Mouse (Mus musculus) neural tube, embryonic 14.5 days (tissue): ENCODE results near the gene Rundc3a. TPM values are rescaled to one million over a fixed set of nuclear protein-coding genes. Genes with fewer than 3 reads are reported as not detected.
"Not testable (repeated sequence)": the region's sequence is repeated elsewhere in the genome, so short reads cannot be mapped to it uniquely, and the experiment has no call there.

Experiments
- ATAC-seq: fragments of 200-750 bp; cut with Nextera tagmentation; 2 replicates; pipeline ENCODE4 v1.8.0; 2017; ENCODE audit warnings: low read depth, mild to moderate bottlenecking, moderate TSS enrichment, moderate library complexity
- H3K27ac ChIP-seq: fragments of 300-500 bp; sonication (generic); 2 replicates; pipeline ENCODE4 v1.5.1; 2014; ENCODE audit warnings: low read depth, mild to moderate bottlenecking, control low read depth, low read length, moderate library complexity, mixed read lengths
- H3K27me3 ChIP-seq: fragments of 300-500 bp; sonication (generic); 2 replicates; pipeline ENCODE4 v1.6.1; 2014; ENCODE audit warnings: low read length; ENCODE audit not compliant: control insufficient read depth, insufficient read depth
- H3K36me3 ChIP-seq: fragments of 300-500 bp; sonication (generic); 2 replicates; pipeline ENCODE4 v1.6.1; 2014; ENCODE audit warnings: low read length, mixed read lengths; ENCODE audit not compliant: control insufficient read depth, insufficient read depth
- H3K4me1 ChIP-seq: fragments of 300-500 bp; sonication (generic); 2 replicates; pipeline ENCODE4 v1.6.1; 2014; ENCODE audit warnings: low read length; ENCODE audit not compliant: control insufficient read depth, insufficient read depth
- H3K4me2 ChIP-seq: fragments of 300-500 bp; sonication (generic); 2 replicates; pipeline ENCODE4 v1.6.1; 2014; ENCODE audit warnings: mild to moderate bottlenecking, low read depth, low read length, control low read depth
- H3K4me3 ChIP-seq: fragments of 300-500 bp; sonication (generic); 2 replicates; pipeline ENCODE4 v1.5.1; 2014; ENCODE audit warnings: low read depth, low read length, control low read depth, mixed read lengths
- H3K9ac ChIP-seq: fragments of 300-500 bp; sonication (generic); replicated peaks from 2 replicates; pipeline ENCODE4 v1.6.1; 2014; ENCODE audit warnings: low read depth, mild to moderate bottlenecking, control low read depth, low read length, mixed read lengths
- H3K9me3 ChIP-seq: fragments of 300-500 bp; sonication (generic); 2 replicates; pipeline ENCODE4 v1.6.1; 2016; ENCODE audit warnings: low read length; ENCODE audit not compliant: control insufficient read depth
- WGBS: fragments of 180-500 bp; shearing (Covaris S2); extraction: QIAGEN DNeasy Blood & Tissue Kit; methylation state at CpG from one replicate; pipeline ENCODE4 v1.1.7; 2014; 5-methylcytosine and 5-hydroxymethylcytosine counted together
- polyA plus RNA-seq: library from polyadenylated mRNA; unstranded; fragments of >200 nt; fragmentation: Nextera tagmentation; extraction: Ambion mirVana; gene quantifications from 2 replicates; pipeline ENCODE4 v1.2.1, GENCODE M21; 2014

The Rundc3a gene
- polyA plus RNA-seq, 1 experiment from 2014 or later = 115 TPM

DNA sequence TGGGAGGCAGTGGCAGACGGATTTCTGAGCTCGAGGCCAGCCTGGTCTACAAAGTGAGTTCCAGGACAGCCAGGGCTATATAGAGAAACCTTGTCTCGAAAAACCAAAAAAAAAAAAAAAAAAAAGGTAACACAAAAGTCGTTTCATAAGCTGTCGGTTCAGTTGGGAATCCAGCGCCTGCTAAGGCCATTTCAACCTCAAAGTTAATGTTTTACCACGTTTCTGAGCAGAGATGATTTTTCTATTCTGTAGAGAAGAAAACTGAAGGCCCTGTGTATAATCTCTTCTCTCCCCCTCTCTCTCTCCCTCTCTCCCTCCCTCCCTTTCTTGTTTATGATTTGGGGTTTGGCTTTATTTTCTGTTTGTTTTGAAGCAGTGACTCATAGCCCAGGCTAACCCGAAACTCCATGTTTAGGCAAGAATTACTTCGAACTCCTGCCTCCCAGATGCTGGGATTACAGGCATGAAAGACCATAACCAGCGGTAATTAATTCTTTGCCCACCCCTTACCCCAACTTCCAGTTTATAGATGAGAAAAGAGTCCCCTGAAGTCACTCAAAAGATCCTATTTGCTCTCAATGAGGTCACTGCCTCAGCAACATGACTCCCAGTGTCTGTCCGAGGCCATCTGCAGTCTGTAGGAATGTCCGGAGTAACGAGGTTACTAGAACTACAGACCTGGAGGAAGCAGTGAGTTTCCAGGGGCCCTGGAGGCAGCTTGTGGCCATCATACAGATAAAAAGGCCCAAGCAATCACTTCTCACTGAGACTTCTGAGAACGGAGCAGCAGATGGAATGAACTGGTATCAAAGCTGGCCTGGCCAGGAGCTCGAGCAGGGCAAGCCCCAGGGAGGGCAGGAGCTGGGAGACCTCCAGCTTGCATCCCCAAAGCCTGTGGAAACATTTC is 15.9 kb downstream of the Rundc3a start:
- H3K4me2 ChIP-seq = peak overlapping the region; percentile 90
- H3K27me3 ChIP-seq = no peaks in the 10 kb centered on the region
- peaks cover 6% of the 10 kb centered on the region; the same call in 1 of the 2 replicates for H3K36me3 ChIP-seq
- peaks cover 25% of the 10 kb centered on the region for H3K4me1 ChIP-seq
- H3K9me3 ChIP-seq = no peaks in the 10 kb centered on the region
- WGBS = 42% methylated on average over 15 of the region's 15 CpGs
- ATAC-seq = no peak
- H3K9ac ChIP-seq = no peak overlapping the region
- H3K27ac ChIP-seq = peak overlapping the region; percentile 22; the same call in 1 of the 2 replicates
- peak overlapping the region; percentile 75 for H3K4me3 ChIP-seq

DNA sequence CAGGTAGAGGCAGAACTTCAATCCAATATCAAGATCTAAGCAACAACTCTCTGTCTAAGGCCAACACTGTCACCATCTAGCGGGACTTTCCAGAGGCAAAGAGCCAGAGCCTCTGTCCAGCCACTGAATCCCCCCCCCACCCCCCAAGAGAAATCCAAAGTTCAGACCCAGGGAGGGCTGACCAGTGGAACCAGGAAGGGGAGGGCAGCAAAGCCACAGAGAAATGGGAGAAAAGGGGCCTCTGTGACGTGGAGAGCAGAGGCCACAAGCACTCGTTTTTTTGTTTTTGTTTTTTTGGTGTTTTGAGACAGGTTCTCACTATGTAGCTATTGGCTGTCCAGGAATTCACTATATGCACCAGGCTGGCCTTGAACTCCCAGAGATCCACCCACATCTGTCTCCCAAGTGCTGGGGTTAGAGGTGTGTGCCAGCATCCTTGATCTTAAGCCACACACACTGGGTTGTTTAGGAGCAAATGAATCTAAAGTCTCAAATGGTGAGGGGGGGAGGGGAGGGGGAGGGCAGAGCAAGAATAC is 16.7 kb downstream of the Rundc3a start:
- no peaks in the 10 kb centered on the region for H3K27me3 ChIP-seq
- H3K4me3 ChIP-seq = no peak overlapping the region
- ATAC-seq = no peak
- no peak overlapping the region for H3K4me2 ChIP-seq
- WGBS = 82% methylated on average over 3 of the region's 3 CpGs
- no peak overlapping the region for H3K27ac ChIP-seq
- no peak overlapping the region for H3K9ac ChIP-seq
- no peaks in the 10 kb centered on the region for H3K9me3 ChIP-seq
- peaks cover 21% of the 10 kb centered on the region for H3K4me1 ChIP-seq
- no peaks in the 10 kb centered on the region for H3K36me3 ChIP-seq

DNA sequence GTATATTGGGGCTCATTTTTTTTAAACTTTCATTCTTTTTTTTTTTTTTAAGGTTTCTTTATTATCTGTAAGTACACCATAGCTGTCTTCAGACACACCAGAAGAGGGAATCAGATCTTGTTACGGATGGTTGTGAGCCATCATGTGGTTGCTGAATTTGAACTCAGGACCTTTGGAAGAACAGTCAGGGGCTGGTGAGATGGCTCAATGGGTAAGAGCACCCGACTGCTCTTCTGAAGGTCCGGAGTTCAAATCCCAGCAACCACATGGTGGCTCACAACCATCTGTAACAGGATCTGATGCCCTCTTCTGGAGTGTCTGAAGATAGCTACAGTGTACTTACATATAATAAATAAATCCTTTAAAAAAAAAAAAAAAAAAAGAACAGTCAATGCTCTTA is 17.1 kb downstream of the Rundc3a start:
- not testable (repeated sequence) for ATAC-seq, H3K36me3 ChIP-seq, H3K9ac ChIP-seq, H3K27me3 ChIP-seq, H3K9me3 ChIP-seq, H3K4me3 ChIP-seq, H3K4me2 ChIP-seq, H3K27ac ChIP-seq
- H3K4me1 ChIP-seq = peaks cover 18% of the 10 kb centered on the region
- 92% methylated on average over 3 of the region's 3 CpGs for WGBS

DNA sequence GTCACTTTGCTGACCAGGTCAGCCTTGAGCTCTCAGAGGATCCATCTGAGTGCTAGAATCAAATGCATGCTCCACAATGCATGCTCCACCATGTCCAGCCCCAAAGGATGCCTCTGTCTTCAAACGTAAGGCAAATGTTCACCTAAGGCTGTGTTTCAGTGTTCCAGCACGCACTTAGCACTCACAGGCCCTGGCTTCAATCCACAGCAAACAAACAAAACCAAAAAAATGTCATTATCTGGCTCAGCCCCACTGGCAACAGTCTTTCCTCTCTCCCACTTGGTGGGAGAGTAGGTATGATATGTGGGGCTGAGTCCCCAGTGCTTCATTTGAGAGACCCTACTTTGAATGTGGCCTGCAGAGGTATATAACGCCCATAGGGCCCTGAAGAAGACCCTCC is 17.9 kb downstream of the Rundc3a start:
- Histone ChIP-seq H3K4me1 (peaks cover 14% of the 10 kb centered on the region), H3K36me3 (no peaks in the 10 kb centered on the region), H3K4me3 (no peak overlapping the region), H3K9ac (no peak overlapping the region), H3K27ac (no peak overlapping the region), H3K27me3 (no peaks in the 10 kb centered on the region), H3K9me3 (no peaks in the 10 kb centered on the region), H3K4me2 (no peak overlapping the region)
- 87% methylated on average over 3 of the region's 3 CpGs for WGBS
- ATAC-seq = no peak

DNA sequence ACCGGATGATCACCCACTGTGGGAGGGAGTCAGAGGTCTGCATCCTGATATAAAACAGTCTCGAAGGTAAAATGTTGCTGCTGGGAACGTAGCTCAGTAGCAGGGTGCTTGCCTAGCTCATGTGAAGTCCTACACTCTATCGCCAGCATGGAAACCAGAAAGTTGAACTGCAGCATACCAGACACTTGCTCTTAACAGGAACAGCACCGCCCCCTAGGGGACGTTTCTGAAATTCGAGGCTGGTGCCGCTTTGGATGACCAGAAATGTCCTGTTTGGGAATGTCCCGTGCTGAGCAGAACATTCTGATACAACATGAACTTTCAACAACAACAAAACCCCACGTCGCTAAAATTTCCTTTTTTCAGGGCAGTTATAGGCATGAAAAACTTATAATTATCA is 18.5 kb downstream of the Rundc3a start:
- H3K27ac ChIP-seq = no peak overlapping the region
- 8% methylated on average over 11 of the region's 11 CpGs for WGBS
- H3K4me2 ChIP-seq = no peak overlapping the region
- no peaks in the 10 kb centered on the region for H3K36me3 ChIP-seq
- no peak for ATAC-seq
- H3K9me3 ChIP-seq = no peaks in the 10 kb centered on the region
- no peak overlapping the region for H3K4me3 ChIP-seq
- no peaks in the 10 kb centered on the region for H3K27me3 ChIP-seq
- H3K4me1 ChIP-seq = peaks cover 8% of the 10 kb centered on the region
- no peak overlapping the region for H3K9ac ChIP-seq

DNA sequence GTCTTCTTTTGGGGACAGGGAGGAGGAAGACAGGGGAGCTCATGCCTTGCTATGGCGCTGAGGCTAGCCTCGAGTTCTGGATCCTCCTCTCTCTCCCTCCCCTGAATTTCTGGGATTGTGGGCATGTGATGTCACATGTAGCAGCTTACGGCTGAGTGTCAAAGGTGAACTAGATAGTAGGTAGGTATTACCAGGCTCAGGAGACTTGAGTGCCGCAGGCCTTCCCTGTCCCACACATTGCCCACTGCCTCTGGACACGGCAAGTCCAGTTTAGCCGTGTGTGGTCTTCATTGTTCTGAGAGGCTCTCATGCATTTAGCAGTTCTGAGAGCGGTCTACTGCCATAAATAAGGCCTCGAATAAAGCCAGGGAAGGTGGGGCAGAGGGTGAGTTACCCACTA is 19.9 kb downstream of the Rundc3a start:
- 67% methylated on average over 8 of the region's 8 CpGs for WGBS
- Histone ChIP-seq H3K27ac (no peak overlapping the region), H3K9me3 (no peaks in the 10 kb centered on the region), H3K4me3 (no peak overlapping the region), H3K36me3 (no peaks in the 10 kb centered on the region), H3K27me3 (no peaks in the 10 kb centered on the region), H3K4me1 (peaks cover 2% of the 10 kb centered on the region; the same call in 1 of the 2 replicates), H3K9ac (no peak overlapping the region), H3K4me2 (no peak overlapping the region)
- no peak for ATAC-seq

DNA sequence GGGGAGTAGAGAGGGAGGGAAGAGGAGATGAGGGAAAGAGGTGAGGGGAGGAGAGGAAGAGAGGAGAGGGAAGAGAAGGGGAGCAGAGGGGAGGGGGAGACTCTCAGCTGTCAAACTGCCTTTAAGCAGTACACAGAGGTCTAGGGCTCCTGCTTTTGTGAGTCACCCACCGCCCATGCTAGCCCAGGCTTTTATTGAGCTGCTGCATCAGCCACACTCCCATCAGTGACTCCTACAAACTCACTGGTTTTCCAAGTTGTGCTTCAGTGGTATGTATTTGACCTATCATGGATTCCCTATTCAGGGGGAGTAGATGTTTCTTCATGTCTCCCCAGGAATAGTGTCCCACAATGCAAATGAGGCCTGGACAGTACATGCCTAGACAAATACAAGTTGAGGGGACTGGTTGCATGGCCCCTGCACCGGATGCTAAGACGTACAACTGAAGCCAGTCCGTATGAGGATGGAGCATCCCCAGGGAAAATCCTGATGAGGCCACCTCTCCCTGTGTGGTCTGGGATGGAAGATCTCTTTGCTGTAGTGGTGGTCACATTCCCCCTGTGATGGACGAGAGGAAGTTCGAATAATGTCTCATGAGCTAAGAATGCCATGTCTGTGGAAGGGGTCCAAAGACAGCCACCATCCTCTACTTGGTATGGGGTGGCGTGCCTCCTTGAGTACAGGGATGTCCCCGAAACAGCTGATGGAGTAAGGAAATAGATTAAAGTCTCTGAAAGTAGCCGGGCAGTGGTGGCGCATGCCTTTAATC is 22.0 kb downstream of the Rundc3a start:
- H3K9me3 ChIP-seq = no peaks in the 10 kb centered on the region
- no peak overlapping the region for H3K9ac ChIP-seq
- 78% methylated on average over 10 of the region's 10 CpGs for WGBS
- no peaks in the 10 kb centered on the region for H3K27me3 ChIP-seq
- no peaks in the 10 kb centered on the region for H3K4me1 ChIP-seq
- ATAC-seq = no peak
- no peak overlapping the region for H3K27ac ChIP-seq
- H3K4me2 ChIP-seq = no peak overlapping the region
- H3K36me3 ChIP-seq = no peaks in the 10 kb centered on the region
- no peak overlapping the region for H3K4me3 ChIP-seq

DNA sequence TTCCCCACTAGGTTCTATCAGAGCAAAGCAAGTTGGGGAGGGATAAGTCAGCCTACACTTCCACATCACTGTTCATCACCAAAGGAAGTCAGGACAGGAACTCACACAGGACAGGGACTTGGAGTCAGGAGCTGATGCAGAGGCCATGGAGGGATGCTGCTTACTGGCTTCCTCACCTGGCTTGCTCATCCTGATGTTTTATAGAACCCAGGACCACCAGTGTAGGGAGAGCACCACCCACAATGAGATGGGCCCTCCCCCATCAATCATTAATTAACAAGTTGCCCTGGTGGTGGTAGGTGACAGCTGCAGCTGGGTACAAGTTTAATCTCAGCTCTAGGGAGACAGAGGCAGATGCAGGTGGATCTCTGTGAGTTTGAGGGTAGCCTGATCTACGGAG is 24.0 kb downstream of the Rundc3a start:
- Histone ChIP-seq H3K27me3 (no peaks in the 10 kb centered on the region), H3K27ac (no peak overlapping the region), H3K4me1 (no peaks in the 10 kb centered on the region), H3K4me3 (no peak overlapping the region), H3K9ac (no peak overlapping the region), H3K9me3 (peaks cover 2% of the 10 kb centered on the region; the same call in 1 of the 2 replicates), H3K4me2 (no peak overlapping the region), H3K36me3 (no peaks in the 10 kb centered on the region)
- 89% methylated on average over 1 of the region's 1 CpGs for WGBS
- ATAC-seq = no peak

DNA sequence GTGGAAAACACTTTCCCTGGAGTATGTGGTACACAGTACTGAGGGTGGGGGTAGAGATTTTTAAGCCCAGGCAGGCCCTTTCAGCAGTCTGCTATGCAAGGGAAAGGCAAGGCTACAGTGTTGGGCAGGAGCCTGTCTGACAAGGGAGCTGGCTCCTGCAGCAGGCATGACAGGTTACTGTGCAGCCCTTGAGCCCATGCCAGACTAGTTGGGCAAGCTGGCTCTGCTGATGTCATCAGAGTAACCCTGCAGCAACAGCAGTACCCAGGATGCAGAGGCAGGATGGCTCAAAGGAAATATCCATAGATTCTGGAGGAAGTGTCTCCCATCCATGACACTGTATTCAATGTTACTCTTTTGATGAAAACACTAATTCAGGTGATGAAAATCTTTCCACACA is 25.7 kb downstream of the Rundc3a start:
- no peak overlapping the region for H3K9ac ChIP-seq
- no peak for ATAC-seq

More for the DNA sequence above, 25.7 kb downstream of the Rundc3a start:
- no peak overlapping the region for H3K4me3 ChIP-seq
- no peak overlapping the region for H3K27ac ChIP-seq
- H3K4me2 ChIP-seq = no peak overlapping the region
- no peaks in the 10 kb centered on the region for H3K27me3 ChIP-seq
- H3K36me3 ChIP-seq = no peaks in the 10 kb centered on the region
- H3K9me3 ChIP-seq = peaks cover 2% of the 10 kb centered on the region; the same call in 1 of the 2 replicates
- no peaks in the 10 kb centered on the region for H3K4me1 ChIP-seq
